Mouse (Mus musculus): ENCODE results near the gene Ptprs.

The Ptprs gene

DNA sequence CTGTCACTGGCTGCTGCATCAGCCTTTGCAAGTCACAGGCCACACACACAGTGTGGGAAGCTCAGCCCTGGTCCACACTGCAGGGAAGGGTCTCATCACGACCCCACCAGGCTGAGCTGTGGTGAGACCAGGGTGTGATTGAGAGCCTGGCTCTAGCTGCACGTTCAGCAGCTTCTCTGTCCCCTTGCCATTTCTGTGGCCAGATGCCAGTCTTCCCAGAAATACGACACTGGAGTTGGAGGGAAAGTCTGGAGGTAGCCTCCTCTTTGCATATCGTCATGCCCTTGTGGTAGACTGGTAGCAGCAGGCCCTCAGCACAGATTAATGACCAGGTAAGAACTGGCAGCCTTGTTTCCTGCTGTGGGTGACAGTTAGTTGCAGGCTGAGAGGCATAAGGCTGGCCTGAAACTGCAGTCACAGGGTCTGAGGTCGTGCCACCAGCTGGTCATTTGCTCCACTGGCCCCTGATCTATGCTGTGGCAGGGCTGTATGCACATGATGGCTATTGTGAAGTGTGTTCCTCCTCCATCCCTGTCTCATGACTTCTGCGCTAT, 96.9 kb downstream of the Ptprs start:
- DNase-seq (ENCODE audit: low read depth) = no peak

DNA sequence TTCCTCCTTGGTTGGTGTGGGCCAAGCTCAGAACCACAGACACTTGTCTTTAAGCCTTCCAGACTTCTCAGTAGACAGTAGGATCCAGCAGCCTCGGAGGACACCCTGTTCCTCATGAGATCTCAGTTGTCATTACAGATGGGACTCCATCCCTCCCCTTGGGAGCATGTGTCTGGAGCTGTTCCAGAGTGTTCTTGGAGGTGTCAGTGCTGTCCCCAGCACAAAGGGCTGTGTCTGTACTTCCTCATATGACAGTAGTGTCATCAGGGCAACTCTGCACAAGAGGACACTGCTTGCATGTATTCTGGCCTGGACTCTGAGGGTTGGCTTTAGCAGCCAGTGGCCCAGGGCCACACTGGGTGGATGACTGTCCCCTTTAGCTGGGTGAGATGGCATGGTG, 101.4 kb downstream of the Ptprs start:
- no peak for DNase-seq (ENCODE audit: low read depth)

GRCm38 (mm10) chr17:56373136-56374034, 102.9 kb downstream of the Ptprs start:
- no peak for DNase-seq (ENCODE audit: low read depth)

DNA sequence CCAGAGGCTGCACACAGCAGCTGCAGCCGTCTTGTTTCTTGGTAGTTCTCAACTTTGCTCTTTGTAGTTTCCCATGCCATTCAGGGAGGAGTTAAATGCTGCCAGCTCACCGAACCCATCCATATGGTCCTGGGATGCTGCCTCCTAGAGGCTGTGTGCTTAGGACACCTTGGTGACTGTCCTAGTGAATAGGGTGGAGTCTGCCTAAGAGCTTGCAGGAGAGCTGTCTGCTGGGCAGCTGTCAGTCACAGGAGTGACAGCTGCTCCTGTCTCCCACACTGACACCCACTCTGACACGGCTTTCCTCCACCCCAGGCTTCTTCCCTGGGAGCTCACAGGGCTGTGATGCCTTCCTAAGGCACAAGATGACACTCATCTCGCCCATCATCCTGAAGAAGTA, 104.2 kb downstream of the Ptprs start:
- no peak for DNase-seq (ENCODE audit: low read depth)

DNA sequence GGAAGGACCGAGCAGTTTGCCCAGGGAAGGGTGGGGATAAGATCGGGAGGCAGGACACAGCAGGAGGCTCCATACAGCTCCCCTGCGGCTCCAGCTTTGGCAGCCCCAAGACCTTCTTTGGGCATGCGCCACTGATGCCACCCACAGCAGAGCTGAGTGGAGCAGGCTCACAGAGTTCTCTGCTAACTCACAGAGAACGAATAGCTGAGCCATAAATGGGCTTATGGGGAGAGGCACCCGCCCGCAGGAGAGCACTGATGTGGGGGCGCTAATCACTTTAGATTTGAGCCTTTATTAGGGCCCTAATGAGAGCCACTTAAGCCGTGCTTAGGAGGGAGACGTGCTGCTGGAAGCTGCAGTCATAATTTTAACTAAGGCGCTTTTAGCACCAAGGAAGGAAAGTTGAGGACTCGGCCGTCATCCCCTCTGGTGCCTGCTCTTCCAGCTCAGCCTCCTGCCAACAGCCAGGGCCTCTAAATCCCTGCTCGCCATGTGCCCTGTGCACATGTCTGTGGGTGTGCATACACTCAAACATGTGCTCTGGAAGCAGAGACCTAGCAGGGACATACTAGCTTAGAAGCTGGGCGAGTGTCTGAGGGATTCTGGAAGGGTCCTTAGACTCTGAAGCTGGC, 105.1 kb downstream of the Ptprs start:
- DNase-seq (ENCODE audit: low read depth) = no peak

DNA sequence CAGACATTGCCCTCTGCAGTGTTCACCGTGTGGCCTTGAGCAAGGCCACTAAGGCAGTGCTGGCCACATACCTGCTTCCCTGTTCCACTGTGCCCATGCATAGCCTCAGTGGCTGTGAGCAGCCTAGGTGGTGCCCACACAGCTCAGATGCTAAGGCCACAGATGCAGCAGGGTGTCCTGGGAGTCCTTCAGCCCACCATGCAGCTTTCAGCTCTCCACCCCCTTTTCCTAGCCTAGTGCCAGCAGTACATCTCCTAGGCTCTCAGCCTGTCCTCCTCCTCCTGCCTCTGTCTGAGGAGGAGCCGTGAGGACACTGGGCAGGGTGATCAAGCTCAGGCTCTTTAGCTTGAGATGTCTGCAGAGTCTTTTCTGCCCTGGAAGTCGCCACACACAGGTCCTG, 106.2 kb downstream of the Ptprs start:
- DNase-seq (ENCODE audit: low read depth) = no peak

DNA sequence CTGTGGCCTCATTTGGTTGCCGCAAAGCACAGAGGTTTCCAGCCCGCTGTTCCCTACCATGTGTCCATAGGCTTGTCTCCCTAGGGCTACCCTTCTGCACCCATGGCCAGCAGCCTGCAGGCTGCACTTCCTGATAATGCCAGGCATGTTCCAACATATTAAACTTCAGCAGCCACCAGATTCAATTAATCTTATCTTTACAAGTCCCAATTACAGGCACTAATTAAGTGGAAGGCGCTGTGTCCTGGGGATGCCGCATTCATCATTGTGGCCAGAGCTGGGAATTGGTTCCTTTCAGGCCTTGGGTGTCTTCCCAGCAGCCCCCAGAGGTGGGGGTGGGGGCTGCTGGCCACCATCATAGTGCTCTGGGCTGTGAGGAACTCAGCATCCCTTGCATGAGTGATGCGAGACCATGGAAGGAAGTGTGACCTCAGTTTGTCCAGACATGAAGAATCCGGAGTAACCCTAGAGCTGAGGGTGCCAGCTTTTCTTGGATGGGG, 107.9 kb downstream of the Ptprs start:
- DNase-seq (ENCODE audit: low read depth) = no peak

- no peak for DNase-seq (ENCODE audit: low read depth)
Measured at GRCm38 (mm10) chr17:56365791-56366673, 110.3 kb downstream of the Ptprs start.

Data from c-Kit-positive CD71-positive TER-119-negative erythroid progenitor cells, embryonic 14.5 days (primary cell).